Mouse (Mus musculus) 3T3-L1 (cell line): ENCODE measurements at regions not wholly inside any gene's neighbourhood (a gene's known extent, or its start where the extent isn't known, plus 50 kb on each side); places are given as distances from the start of the nearest gene placed in this dataset.

Source experiments
- DNase-seq: peaks from one replicate; pipeline ENCODE4 v3.0.0-alpha.2; 2015; ENCODE audit warnings: low read depth, low spot score

GRCm38 (mm10) chr14:104027077-104027899 is 183.1 kb upstream of the Ednrb start:
- peak; percentile 38 for DNase-seq

GRCm38 (mm10) chr14:104008538-104008937 is 164.3 kb upstream of the Ednrb start:
- no peak for DNase-seq

DNA sequence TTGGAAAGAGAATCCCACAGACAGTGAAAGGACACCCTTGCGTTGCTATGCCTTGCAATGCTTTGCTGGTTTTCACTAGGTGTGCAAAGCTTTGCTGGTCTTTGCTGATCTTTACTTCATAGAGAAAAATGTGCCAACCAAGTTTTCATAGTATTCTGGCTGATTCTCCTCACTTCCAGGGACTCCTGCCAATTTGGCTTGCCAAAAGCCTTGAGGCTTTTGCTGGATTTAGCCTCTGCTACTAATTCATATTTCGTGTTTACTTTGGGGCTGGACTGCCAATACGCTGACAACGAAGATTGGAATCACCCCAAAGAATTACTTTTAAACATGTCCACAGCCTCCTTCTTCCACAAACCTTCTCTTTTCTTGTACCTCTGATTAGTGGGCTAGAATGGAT is 162.2 kb upstream of the Ednrb start:
- no peak for DNase-seq

DNA sequence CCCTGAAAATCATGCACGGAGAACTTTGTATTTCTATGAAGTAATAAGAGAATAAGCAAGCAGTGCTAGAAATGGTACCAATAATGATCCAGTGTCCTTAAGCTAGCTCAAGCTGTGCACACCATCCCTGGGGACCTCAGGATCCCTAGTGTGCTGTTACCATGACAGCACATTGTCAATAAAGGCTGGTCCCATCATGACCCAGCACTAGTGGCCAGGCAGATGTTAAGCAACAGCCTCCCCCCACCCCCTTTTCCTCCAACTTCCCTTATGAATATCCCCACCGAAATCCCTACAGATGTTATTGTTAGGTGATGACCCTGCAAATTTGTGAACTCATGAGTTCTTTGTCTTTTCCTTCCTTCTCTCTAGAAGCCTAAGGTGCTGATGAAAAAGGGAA is 160.9 kb upstream of the Ednrb start:
- no peak for DNase-seq

DNA sequence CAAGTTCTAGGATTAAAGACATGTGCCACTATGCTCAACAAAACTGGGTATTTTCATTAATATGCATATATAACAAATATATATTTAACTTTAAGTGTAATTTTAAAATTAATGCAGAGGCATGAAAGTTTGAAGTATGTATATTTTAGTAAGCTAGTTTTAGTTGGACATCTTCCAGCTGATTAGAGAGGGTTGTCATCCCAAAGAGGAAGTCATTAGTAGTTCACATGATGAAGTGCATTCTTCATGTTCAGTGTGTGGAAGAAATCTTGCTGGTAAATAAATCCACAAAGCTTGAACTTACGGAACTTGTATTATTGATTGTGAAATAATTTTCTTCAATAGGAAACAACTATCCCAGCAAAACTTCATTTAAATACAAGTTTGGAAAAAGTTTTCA is 158.2 kb upstream of the Ednrb start:
- DNase-seq = no peak

DNA sequence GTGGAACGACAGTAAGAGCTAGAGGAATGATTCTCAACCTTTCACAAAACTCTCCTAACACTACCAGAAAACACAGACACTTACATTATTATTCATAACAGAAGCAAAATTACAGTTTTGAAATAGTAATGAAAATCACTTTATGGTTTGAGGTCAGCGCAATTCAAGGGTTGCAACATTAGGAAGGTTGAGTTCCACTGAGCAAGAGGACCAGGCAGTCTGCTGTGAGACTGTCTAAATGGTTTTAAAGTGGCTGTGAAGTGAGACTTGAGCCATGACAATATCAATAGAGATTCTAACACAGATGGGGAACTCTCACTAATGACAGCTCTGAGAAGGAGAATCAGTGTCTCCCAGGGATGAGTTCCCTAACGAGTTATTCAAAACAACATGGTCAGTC is 146.2 kb upstream of the Ednrb start:
- no peak for DNase-seq

DNA sequence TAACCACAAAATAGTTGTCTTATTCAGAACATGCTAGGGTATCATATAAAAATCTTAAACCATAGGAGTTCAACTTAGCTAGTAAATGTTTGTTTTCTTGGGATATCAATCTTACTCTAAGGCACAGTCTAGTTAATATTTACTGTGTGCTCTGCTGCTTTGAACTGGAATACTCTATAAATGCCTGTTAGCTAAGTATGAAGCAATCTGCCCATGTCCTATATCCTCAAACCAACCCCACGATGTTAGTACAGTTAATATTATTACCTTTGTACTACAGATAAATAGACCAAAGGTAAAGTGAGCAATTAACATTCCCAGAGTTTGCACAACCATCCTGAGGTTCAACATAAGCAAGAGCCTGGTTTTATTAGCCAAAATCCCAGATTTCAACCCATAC is 145.7 kb upstream of the Ednrb start:
- DNase-seq = no peak

GRCm38 (mm10) chr14:103987266-103987665 is 143.1 kb upstream of the Ednrb start:
- DNase-seq = no peak

DNA sequence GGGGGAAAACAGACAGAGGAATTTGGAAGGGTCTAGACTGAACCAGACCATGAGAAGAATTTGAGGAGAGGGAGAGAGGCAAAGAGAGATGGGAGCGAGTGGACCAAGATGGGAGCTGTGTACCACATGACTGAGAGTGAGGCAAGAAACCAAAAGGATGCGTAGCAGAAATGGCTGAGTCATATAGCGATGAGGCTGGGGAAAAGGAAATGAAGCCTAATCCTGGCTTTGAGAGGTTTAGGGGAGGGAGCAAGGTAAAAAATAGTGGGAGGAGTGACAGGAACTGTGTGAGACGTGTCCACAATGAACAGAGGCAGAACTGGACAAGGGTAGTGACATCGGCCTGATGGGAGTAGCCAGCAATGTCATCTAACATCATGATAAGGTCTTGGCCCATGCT is 140.1 kb upstream of the Ednrb start:
- DNase-seq = no peak

GRCm38 (mm10) chr14:103978808-103979207 is 134.6 kb upstream of the Ednrb start:
- no peak for DNase-seq

DNA sequence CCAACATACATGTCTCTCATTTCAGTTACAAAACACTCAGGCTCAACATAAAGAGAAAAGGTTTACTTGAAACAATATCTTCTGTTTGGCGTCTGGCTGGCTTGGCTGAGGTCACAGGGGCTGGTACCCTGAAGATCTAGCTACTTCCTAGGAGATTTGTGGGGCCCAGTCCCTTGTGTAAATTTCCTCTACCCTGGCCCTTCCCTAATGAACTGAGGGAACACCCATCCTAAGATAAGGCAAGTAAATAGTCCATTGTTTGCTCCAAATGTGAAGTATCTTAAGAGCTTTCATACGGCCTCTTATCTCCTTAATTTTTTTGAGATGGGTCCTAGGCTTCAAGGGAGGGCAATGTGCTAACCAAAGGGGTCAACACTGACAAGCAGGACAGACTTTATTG is 133.6 kb upstream of the Ednrb start:
- DNase-seq = no peak

- DNase-seq = no peak
Measured at GRCm38 (mm10) chr14:103973955-103974354, 129.8 kb upstream of the Ednrb start.

DNA sequence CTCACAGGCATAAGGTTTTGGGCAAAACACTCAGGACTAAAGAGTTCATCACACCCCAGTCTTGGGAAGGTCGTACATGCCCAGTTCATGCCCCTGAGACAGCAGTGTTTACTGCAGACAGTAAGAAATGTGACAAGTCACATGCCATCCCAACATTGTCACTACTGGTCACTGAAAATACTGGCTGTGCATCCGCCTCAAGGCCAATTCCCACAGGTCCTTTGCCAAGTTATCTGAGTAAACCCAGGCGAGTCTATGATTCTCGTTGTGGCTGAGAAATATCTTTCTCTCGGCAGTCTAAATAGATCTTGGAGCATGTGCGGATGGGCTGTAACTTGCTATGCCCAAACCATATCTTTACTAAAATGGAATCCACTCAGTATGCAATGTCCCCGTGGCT is 128.9 kb upstream of the Ednrb start:
- DNase-seq = no peak

GRCm38 (mm10) chr14:103969305-103969704 is 125.1 kb upstream of the Ednrb start:
- DNase-seq = no peak

DNA sequence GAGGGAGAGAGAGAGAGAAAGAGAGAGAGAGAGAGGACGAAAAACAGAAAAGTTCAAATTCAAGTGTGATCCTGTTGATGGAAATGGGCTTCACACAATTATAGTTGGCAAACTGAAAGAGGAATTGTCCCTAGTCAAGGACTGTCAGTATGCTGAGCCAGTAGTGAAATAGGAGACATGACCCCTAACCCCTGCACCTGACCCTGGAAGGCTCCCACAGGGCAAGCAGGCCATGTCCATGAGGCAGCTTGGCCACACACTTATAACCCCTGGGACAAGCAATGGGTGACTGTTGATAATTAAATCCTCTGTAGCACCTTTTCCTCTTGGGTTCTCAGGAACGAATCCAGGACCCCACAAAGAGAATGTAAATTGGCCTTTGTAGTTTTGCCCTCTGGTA is 122.1 kb upstream of the Ednrb start:
- no peak for DNase-seq

GRCm38 (mm10) chr14:103962303-103962881 is 118.2 kb upstream of the Ednrb start:
- no peak for DNase-seq

GRCm38 (mm10) chr14:103951899-103952298 is 107.7 kb upstream of the Ednrb start:
- no peak for DNase-seq

DNA sequence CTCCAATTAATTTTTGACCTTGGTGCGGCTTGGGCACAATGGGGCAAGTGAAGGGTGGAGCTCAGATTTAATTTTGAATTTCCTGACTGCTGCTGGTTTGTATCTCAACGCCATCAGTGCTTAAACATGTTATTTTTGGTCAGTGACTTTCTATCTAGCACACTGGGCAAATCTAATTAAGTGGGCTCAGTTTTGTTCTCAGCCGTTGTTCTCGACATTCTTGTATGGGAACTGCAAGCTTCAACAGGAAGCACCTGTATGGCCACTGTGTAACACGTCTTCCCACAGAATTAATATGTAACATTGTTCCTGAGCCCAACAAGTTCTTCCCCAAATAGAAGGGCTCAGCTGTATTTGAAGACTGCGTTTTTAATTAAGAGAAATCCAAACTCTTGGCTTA is 105.7 kb upstream of the Ednrb start:
- DNase-seq = no peak

GRCm38 (mm10) chr14:103948026-103948777 is 104.0 kb upstream of the Ednrb start:
- DNase-seq = no peak

- no peak for DNase-seq
Measured at GRCm38 (mm10) chr14:103945753-103946152, 101.6 kb upstream of the Ednrb start.

- no peak for DNase-seq
Measured at GRCm38 (mm10) chr14:103939867-103940266, 95.7 kb upstream of the Ednrb start.

DNA sequence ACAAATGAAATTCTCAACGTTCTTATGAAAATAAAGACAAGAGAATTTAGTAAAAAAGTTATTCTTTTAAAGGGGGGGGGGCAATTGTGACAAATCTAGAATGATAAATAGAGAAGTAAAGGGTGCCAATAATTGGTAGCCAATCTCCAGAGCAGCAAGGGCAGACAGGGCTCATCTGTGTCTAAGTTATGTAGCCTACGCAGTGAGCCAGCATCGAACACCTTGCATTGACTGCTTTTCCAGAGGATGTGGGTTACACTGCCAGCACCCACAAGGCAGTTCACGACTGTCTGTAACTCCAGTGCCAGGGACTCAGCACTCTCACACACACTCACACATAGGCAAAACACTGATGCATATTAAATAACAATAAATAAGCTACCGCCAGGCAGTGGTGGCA is 94.7 kb upstream of the Ednrb start:
- no peak for DNase-seq

- no peak for DNase-seq
Measured at GRCm38 (mm10) chr14:103938201-103938600, 94.0 kb upstream of the Ednrb start.
